Mouse (Mus musculus) embryonic facial prominence, embryonic 11.5 days (tissue): ENCODE data around the gene Nqo2. TPM values are rescaled to one million over a fixed set of nuclear protein-coding genes. Genes with fewer than 3 reads are reported as not detected.

Experiments used
- ATAC-seq: fragments of 200-750 bp; cut with Nextera tagmentation; replicated peaks from 2 replicates; pipeline ENCODE4 v1.8.0; 2017; ENCODE audit warnings: low read depth; ENCODE audit not compliant: insufficient number of reproducible peaks, low FRiP score, low TSS enrichment
- DNase-seq: peaks from one replicate; pipeline ENCODE4 v3.0.0-alpha.2; 2015; ENCODE audit warnings: low spot score
- H3K27ac ChIP-seq: fragments of 300-500 bp; sonication (generic); replicated peaks from 2 replicates; pipeline ENCODE4 v1.5.1; 2014; ENCODE audit warnings: mild to moderate bottlenecking, low read depth, low read length, control low read depth
- H3K27me3 ChIP-seq: fragments of 300-500 bp; sonication (generic); 2 replicates; pipeline ENCODE4 v1.6.1; 2014; ENCODE audit warnings: mild to moderate bottlenecking, low read length, moderate library complexity, mixed read lengths; ENCODE audit not compliant: control insufficient read depth, insufficient read depth
- H3K36me3 ChIP-seq: fragments of 300-500 bp; sonication (generic); replicated peaks from 2 replicates; pipeline ENCODE4 v1.6.1; 2014; ENCODE audit warnings: low read depth, mild to moderate bottlenecking, low read length, moderate library complexity, mixed read lengths; ENCODE audit not compliant: control insufficient read depth, insufficient read depth
- H3K4me1 ChIP-seq: fragments of 300-500 bp; sonication (generic); 2 replicates; pipeline ENCODE4 v1.6.1; 2014; ENCODE audit warnings: low read length, mixed read lengths; ENCODE audit not compliant: control insufficient read depth, insufficient read depth
- H3K4me2 ChIP-seq: fragments of 300-500 bp; sonication (generic); 2 replicates; pipeline ENCODE4 v1.6.1; 2014; ENCODE audit warnings: low read depth, mild to moderate bottlenecking, control low read depth, low read length, moderate library complexity
- H3K4me3 ChIP-seq: fragments of 300-500 bp; sonication (generic); 2 replicates; pipeline ENCODE4 v1.5.1; 2014; ENCODE audit warnings: low read depth, low read length, control low read depth
- H3K9ac ChIP-seq: fragments of 300-500 bp; sonication (generic); replicated peaks from 2 replicates; pipeline ENCODE4 v1.6.1; 2014; ENCODE audit warnings: mild to moderate bottlenecking, control low read depth, low read length
- H3K9me3 ChIP-seq: fragments of 300-500 bp; sonication (generic); replicated peaks from 2 replicates; pipeline ENCODE4 v1.6.1; 2016; ENCODE audit warnings: mild to moderate bottlenecking, low read length, inconsistent platforms, mixed read lengths; ENCODE audit not compliant: control insufficient read depth
- WGBS: fragments of 180-500 bp; shearing (Covaris S2); extraction: QIAGEN DNeasy Blood & Tissue Kit; methylation state at CpG from one replicate; pipeline ENCODE4 v1.1.7; 2014; 5-methylcytosine and 5-hydroxymethylcytosine counted together
- polyA plus RNA-seq: library from polyadenylated mRNA; unstranded; fragments of >200 nt; fragmentation: Nextera tagmentation; extraction: Ambion mirVana; gene quantifications from 2 replicates; pipeline ENCODE4 v1.2.1, GENCODE M21; 2014

Gene Nqo2
- polyA plus RNA-seq, 1 experiment from 2014 or later, result 18.0 TPM

DNA sequence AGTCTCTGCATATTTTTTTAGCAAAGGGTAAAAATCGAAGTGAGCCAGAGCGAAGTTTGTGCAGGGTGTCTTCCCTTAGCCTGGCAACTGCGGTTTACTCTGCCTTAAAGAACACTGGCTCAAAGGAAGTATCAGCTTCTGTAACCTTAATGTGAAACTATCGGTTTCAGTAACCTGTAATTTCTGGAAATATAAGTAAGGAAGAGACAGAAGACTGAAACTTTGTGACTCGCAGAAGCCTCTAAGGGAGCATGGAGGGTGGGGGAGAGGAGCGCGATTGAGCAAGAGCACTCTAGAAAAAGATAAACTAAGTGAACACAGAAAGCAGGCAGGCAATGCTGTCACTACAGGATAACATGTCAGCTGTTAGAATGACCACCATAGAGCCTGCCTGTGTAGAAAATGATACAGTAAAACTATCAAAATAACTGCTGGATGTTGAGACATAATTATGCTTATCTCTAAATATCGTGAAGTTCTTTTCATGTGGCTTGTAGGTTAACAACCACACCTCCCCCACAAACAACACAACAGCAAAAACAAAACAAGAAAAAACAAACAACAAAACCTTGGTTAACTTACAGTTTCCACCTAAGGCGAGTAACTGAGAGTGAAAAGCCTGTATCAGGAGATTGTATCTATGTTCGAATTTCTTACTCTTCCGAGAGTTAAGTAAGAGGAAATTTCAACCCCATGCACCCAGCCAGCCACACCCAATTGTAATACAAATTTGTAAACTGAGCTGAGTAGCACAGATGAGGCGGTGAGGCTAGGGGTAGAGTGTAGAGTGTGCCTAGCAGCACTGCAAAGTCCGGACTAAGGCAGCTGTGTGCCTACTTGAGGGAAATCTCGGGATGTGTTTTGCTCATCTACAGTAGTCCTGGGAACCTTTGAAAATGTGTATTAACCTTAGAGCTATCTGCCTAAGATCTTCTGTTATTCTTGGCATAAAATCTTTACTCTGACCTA, 853 bp downstream of the Nqo2 start:
- Histone ChIP-seq H3K4me1 (no peaks in the 10 kb centered on the region; the same call in 1 of the 2 replicates), H3K27me3 (no peaks in the 10 kb centered on the region), H3K4me3 (peak overlapping the region; percentile 46), H3K9ac (peak overlapping the region; percentile 70), H3K9me3 (no peaks in the 10 kb centered on the region), H3K4me2 (peak overlapping the region; percentile 52), H3K27ac (peak overlapping the region; percentile 80; the same call in 1 of the 2 replicates), H3K36me3 (no peaks in the 10 kb centered on the region)
- 23% methylated on average over 14 of the region's 14 CpGs for WGBS
- 0 out of 2 replicates have a peak, but pooled peaks have one; percentile 15 for ATAC-seq
- DNase-seq, result peak; percentile 2

DNA sequence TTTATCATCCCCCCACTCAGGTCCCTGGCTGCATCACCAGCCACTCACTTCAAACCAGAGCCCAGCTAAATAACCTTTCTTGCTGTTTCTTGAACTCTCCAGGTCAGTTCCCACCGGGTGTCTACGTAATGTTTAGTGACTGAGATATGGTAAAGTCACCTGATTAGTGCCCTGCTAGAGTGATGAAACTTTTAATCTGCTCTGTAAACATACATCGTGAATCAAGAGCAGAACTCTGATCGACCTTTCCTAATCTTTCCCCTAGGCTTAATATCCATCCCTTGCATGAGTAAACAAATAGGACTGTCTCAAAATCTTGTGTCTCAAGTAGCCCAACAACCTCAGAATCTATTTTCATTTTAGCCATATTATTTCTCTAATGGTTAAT, 1.5 kb downstream of the Nqo2 start:
- H3K4me3 ChIP-seq, result no peak overlapping the region

DNA sequence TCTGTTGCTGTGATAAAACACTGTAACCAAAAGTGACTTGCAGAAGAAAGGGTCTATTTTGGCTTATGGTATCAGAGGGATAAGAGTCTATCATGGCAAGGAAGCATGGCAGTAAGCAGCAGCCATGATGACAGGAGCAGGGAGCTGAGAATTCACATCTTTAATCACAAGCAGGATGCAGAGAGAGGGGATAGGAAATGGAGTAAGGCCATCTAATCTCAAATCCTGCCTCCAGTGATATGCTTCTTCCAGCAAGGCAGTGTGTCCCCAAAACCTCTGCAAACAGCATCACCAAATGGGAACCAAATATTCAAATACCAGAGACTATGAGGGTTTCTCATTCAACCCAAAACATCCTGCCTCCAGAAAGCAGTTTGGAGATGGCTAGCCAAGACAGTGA, 2.1 kb downstream of the Nqo2 start:
- H3K27ac ChIP-seq, result no peak overlapping the region
- H3K27me3 ChIP-seq, result no peaks in the 10 kb centered on the region

More for the DNA sequence above, 1.5 kb downstream of the Nqo2 start:
- H3K9me3 ChIP-seq, result no peaks in the 10 kb centered on the region
- DNase-seq, result no peak
- no peaks in the 10 kb centered on the region for H3K36me3 ChIP-seq
- 72% methylated on average over 4 of the region's 4 CpGs for WGBS
- H3K4me2 ChIP-seq, result no peak overlapping the region
- no peaks in the 10 kb centered on the region for H3K27me3 ChIP-seq
- H3K27ac ChIP-seq, result no peak overlapping the region
- H3K9ac ChIP-seq, result no peak overlapping the region
- H3K4me1 ChIP-seq, result no peaks in the 10 kb centered on the region; the same call in 1 of the 2 replicates
- no peak for ATAC-seq

DNA sequence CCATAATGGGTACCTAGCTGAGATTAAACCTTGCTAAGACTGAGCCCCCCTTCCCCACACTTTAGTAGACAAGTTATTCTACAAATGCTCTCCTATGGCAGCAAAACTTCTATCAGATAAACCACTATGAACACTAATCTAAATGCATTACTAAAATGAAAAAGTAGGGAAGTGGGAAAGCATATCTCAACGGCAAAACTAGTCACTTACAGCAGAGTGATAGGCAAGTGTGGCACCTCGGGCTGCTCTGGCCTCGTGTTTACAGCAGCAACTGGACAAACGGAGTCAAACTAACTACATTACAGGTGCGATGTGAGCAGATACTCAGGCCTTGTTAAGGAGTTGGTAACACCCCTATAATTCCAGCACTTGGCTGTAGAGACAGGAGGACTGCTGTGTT, 25.1 kb downstream of the Nqo2 start:
- no peak for ATAC-seq

More for the DNA sequence above, 2.1 kb downstream of the Nqo2 start:
- ATAC-seq (no peak), DNase-seq (no peak)
- no peak overlapping the region for H3K9ac ChIP-seq
- H3K4me1 ChIP-seq, result no peaks in the 10 kb centered on the region; the same call in 1 of the 2 replicates
- H3K4me2 ChIP-seq, result no peak overlapping the region
- no peaks in the 10 kb centered on the region for H3K9me3 ChIP-seq
- H3K4me3 ChIP-seq, result no peak overlapping the region
- H3K36me3 ChIP-seq, result no peaks in the 10 kb centered on the region

DNA sequence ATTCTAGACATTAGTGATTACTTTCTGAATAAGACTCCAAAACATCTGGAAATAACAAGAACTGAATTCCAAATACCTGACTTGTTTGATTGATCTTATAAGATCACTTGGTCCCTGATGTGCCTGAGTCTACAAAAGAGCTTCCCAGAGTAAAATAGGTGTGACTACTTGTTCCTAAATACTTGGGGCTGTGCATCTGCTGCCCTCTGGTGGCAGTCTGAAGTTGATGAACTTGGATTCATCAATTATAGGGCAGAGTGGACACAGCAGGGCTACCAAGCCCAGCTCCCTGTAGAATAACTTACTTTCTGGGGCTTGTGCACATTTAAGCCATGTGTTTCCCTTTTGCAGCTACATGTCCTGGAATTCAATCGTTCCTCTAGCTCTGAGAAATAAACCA, 30.7 kb downstream of the Nqo2 start:
- 0 out of 2 replicates have a peak, but pooled peaks have one; percentile 23 for ATAC-seq
- no peaks in the 10 kb centered on the region for H3K27me3 ChIP-seq
- H3K27ac ChIP-seq, result no peak overlapping the region

More for the DNA sequence above, 25.1 kb downstream of the Nqo2 start:
- Histone ChIP-seq H3K36me3 (no peaks in the 10 kb centered on the region), H3K27me3 (no peaks in the 10 kb centered on the region), H3K4me1 (no peaks in the 10 kb centered on the region), H3K4me3 (no peak overlapping the region), H3K9ac (no peak overlapping the region), H3K9me3 (no peaks in the 10 kb centered on the region), H3K27ac (no peak overlapping the region), H3K4me2 (no peak overlapping the region)
- DNase-seq, result no peak
- 87% methylated on average over 5 of the region's 5 CpGs for WGBS

DNA sequence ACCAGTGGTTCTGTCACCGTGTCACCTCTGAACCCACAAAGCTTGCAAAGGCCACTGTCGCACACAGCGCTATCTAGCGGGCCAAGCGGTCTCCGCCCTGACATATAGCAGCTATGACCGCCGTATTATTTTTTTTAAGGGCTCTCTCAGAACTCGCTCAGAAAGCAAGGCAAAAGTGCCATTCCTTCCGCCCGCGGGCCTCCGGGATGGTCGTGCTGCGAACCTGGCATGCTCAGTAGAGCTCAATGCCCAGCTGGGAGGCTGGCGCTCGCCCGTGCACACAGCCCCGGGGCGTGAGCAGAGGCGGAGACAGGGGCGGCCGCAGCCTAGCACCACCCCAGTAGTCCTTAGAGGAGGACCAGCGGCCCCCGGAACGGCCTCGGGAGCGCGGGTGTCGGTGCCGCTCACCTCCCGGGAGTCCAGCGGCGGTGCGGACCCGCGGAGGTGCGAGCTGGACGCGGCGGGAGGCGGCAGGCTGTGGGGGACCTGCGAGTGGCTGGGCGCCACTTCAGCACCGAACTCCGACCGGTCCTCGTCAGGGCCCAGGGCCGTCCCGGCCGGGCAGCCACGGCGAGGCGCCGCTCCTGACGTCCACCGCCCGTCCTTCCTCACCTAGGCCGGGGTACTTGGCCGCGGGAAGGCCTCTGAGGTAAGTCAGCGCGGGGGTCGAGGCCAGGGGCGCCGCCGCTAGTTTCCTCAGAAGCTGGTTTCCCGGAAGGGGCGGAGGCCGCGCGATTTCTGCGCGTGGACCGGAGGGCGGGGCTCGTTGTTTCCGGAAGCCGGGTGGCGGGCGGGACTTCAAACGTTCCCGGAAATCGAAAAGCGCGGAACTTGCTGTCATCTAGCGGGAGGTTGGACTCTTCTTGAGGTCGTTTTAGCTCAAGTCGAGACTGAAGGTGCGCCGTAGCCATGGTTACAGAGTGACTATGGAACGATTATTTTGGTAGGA, 37.8 kb downstream of the Nqo2 start, which contains the start of the genes Ripk1 and Serpinb6a:
Ripk1 (plus strand) TSS at position 306 of the 949 bp plus-strand sequence.
Serpinb6a (minus strand) TSS at position 737 of the 949 bp plus-strand sequence.
- Histone ChIP-seq H3K27ac (peak within 1 kb of the TSS; percentile 62), H3K27me3 (no peaks in the 10 kb centered on the region), H3K36me3 (no peaks in the 10 kb centered on the region), H3K4me3 (peak within 1 kb of the TSS; percentile 94), H3K4me1 (no peaks in the 10 kb centered on the region; the same call in 1 of the 2 replicates), H3K4me2 (peak within 1 kb of the TSS; percentile 71), H3K9ac (peak within 1 kb of the TSS; percentile 88), H3K9me3 (no peaks in the 10 kb centered on the region)
- WGBS, result under 1% methylated on average over 90 of the region's 92 CpGs
- ATAC-seq (peak; percentile 96), DNase-seq (peak; percentile 94)

More for the DNA sequence above, 30.7 kb downstream of the Nqo2 start:
- 26% methylated on average over 1 of the region's 1 CpGs for WGBS
- Histone ChIP-seq H3K4me1 (no peaks in the 10 kb centered on the region), H3K4me2 (no peak overlapping the region), H3K9ac (no peak overlapping the region), H3K9me3 (no peaks in the 10 kb centered on the region), H3K4me3 (no peak overlapping the region), H3K36me3 (no peaks in the 10 kb centered on the region)
- DNase-seq, result peak; percentile 77

DNA sequence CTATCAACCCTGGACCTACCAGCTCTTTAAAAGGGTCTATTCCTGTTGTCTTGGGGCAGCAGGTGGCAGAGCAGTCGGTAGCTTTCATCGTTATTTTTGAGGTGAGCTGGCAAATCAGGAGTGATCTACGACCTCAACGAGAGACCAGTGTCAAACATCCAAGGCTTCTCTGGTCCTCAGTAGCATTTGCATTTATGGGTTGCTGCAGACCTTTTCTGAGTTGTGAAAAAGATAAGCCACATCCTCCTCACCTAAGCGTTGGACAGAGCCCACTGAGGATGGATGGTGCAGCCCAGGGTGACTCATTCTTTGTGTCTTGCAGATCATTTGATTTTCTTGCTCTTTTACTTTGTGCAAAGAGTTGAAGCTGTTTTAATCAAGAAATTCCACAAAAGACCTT, 38.6 kb downstream of the Nqo2 start:
- 19% methylated on average over 5 of the region's 5 CpGs for WGBS
- Histone ChIP-seq H3K27ac (no peak overlapping the region), H3K4me2 (peak overlapping the region; percentile 71), H3K9me3 (no peaks in the 10 kb centered on the region), H3K36me3 (no peaks in the 10 kb centered on the region), H3K4me3 (peak overlapping the region; percentile 94), H3K4me1 (no peaks in the 10 kb centered on the region; the same call in 1 of the 2 replicates), H3K27me3 (no peaks in the 10 kb centered on the region), H3K9ac (peak overlapping the region; percentile 88)
- ATAC-seq (no peak), DNase-seq (peak; percentile 2)
